Mouse (Mus musculus) heart, embryonic 12.5 days (tissue): ENCODE data around the gene Csmd2. TPM values are rescaled to one million over a fixed set of nuclear protein-coding genes. Genes with fewer than 3 reads are reported as not detected.

Experiments
- ATAC-seq: fragments of 200-750 bp; cut with Nextera tagmentation; 2 replicates; pipeline ENCODE4 v1.8.0; 2017; ENCODE audit warnings: moderate TSS enrichment, moderate library complexity; ENCODE audit not compliant: insufficient number of reproducible peaks, low FRiP score
- H3K27ac ChIP-seq: fragments of 300-500 bp; sonication (generic); 2 replicates; pipeline ENCODE4 v1.5.1; 2016; ENCODE audit warnings: mild to moderate bottlenecking, moderate library complexity; ENCODE audit not compliant: poor library complexity, severe bottlenecking
- H3K27me3 ChIP-seq: fragments of 300-500 bp; sonication (generic); replicated peaks from 2 replicates; pipeline ENCODE4 v1.6.1; 2016; ENCODE audit warnings: mild to moderate bottlenecking, moderate library complexity
- H3K36me3 ChIP-seq: fragments of 300-500 bp; sonication (generic); 2 replicates; pipeline ENCODE4 v1.6.1; 2016; ENCODE audit warnings: mild to moderate bottlenecking, moderate library complexity
- H3K4me1 ChIP-seq: fragments of 300-500 bp; sonication (generic); replicated peaks from 2 replicates; pipeline ENCODE4 v1.6.1; 2016; ENCODE audit warnings: mild to moderate bottlenecking
- H3K4me2 ChIP-seq: fragments of 300-500 bp; sonication (generic); 2 replicates; pipeline ENCODE4 v1.6.1; 2016; ENCODE audit warnings: mild to moderate bottlenecking, moderate library complexity
- H3K4me3 ChIP-seq: fragments of 300-500 bp; sonication (generic); 2 replicates; pipeline ENCODE4 v1.5.1; 2016; ENCODE audit warnings: mild to moderate bottlenecking
- H3K9ac ChIP-seq: fragments of 300-500 bp; sonication (generic); 2 replicates; pipeline ENCODE4 v1.6.1; 2016; ENCODE audit warnings: mild to moderate bottlenecking, moderate library complexity
- H3K9me3 ChIP-seq: fragments of 300-500 bp; sonication (generic); replicated peaks from 2 replicates; pipeline ENCODE4 v1.6.1; 2016; ENCODE audit warnings: mild to moderate bottlenecking, moderate library complexity
- WGBS: fragments of 180-500 bp; shearing (Covaris S2); methylation state at CpG from one replicate; pipeline ENCODE4 v1.1.7; 2016; 5-methylcytosine and 5-hydroxymethylcytosine counted together
- polyA plus RNA-seq: library from polyadenylated mRNA; unstranded; fragments of >200 nt; fragmentation: Nextera tagmentation; extraction: Ambion mirVana; gene quantifications from 2 replicates; pipeline ENCODE4 v1.2.1, GENCODE M21; 2016

Csmd2 gene
- polyA plus RNA-seq, 1 experiment from 2014 or later = 0.06 TPM

GRCm38 (mm10) chr4:128116331-128116730, 128.7 kb downstream of the Csmd2 start:
- Histone ChIP-seq H3K9me3 (no peaks in the 10 kb centered on the region; the same call in 1 of the 2 replicates), H3K4me3 (no peak overlapping the region), H3K4me1 (peaks cover 8% of the 10 kb centered on the region; the same call in 1 of the 2 replicates), H3K27me3 (peaks cover 5% of the 10 kb centered on the region; the same call in 1 of the 2 replicates), H3K36me3 (no peaks in the 10 kb centered on the region), H3K9ac (no peak overlapping the region), H3K27ac (no peak overlapping the region), H3K4me2 (no peak overlapping the region)
- ATAC-seq = no peak
- 24% methylated on average over 7 of the region's 7 CpGs for WGBS

DNA sequence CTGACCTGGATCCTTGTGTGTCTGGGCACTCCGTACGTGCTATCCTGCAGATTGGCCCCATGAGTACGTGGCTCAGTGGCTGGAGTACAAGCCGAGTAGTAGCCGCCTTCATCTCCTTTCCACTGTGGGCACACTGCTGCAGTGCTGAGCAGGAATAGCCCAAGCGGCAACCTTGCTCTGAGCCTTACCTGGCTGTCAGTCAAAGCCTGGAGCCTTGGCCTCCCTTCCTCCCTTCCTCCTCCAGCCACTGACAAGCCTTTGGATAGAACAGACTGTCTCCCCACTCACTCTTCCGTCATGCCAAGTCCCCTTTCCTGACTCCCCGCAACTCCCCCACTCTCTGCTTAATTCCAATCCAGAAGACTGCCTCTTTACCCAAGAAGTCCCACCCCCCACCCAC, 135.6 kb downstream of the Csmd2 start:
- Histone ChIP-seq H3K4me2 (no peak overlapping the region), H3K4me3 (no peak overlapping the region), H3K9me3 (peaks cover 10% of the 10 kb centered on the region; the same call in 1 of the 2 replicates), H3K4me1 (no peaks in the 10 kb centered on the region), H3K36me3 (no peaks in the 10 kb centered on the region), H3K9ac (no peak overlapping the region), H3K27me3 (peaks cover 3% of the 10 kb centered on the region; the same call in 1 of the 2 replicates), H3K27ac (no peak overlapping the region)
- 54% methylated on average over 8 of the region's 8 CpGs for WGBS
- no peak for ATAC-seq

- Histone ChIP-seq H3K9ac (no peak overlapping the region), H3K4me3 (no peak overlapping the region), H3K27ac (no peak overlapping the region), H3K27me3 (peaks cover 3% of the 10 kb centered on the region; the same call in 1 of the 2 replicates), H3K36me3 (no peaks in the 10 kb centered on the region), H3K9me3 (peaks cover 10% of the 10 kb centered on the region; the same call in 1 of the 2 replicates), H3K4me1 (no peaks in the 10 kb centered on the region), H3K4me2 (no peak overlapping the region)
- WGBS = 83% methylated on average over 4 of the region's 4 CpGs
- no peak for ATAC-seq
Observed at GRCm38 (mm10) chr4:128124738-128125137, 137.1 kb downstream of the Csmd2 start.

- H3K36me3 ChIP-seq = no peaks in the 10 kb centered on the region
- no peak overlapping the region for H3K9ac ChIP-seq
- no peak overlapping the region for H3K4me2 ChIP-seq
- H3K9me3 ChIP-seq = peaks cover 13% of the 10 kb centered on the region; the same call in 1 of the 2 replicates
- no peak for ATAC-seq
- H3K4me1 ChIP-seq = no peaks in the 10 kb centered on the region
- H3K4me3 ChIP-seq = no peak overlapping the region
- H3K27me3 ChIP-seq = peaks cover 3% of the 10 kb centered on the region; the same call in 1 of the 2 replicates
- 79% methylated on average over 6 of the region's 6 CpGs for WGBS
- H3K27ac ChIP-seq = no peak overlapping the region
Observed at GRCm38 (mm10) chr4:128128546-128128945, 140.9 kb downstream of the Csmd2 start.

- Histone ChIP-seq H3K36me3 (no peaks in the 10 kb centered on the region), H3K4me3 (no peak overlapping the region), H3K27ac (no peak overlapping the region), H3K27me3 (peaks cover 3% of the 10 kb centered on the region; the same call in 1 of the 2 replicates), H3K9ac (no peak overlapping the region), H3K9me3 (0 out of 2 replicates have a peak, but pooled peaks cover 5% of the 10 kb centered on the region), H3K4me2 (no peak overlapping the region), H3K4me1 (no peaks in the 10 kb centered on the region)
- ATAC-seq = no peak
- 76% methylated on average over 4 of the region's 4 CpGs for WGBS
Observed at GRCm38 (mm10) chr4:128130611-128131142, 143.0 kb downstream of the Csmd2 start.

- 84% methylated on average over 4 of the region's 4 CpGs for WGBS
Observed at GRCm38 (mm10) chr4:128131666-128132065, 144.0 kb downstream of the Csmd2 start.

GRCm38 (mm10) chr4:128132876-128133646, 145.4 kb downstream of the Csmd2 start:
- WGBS = 64% methylated on average over 11 of the region's 11 CpGs

More at GRCm38 (mm10) chr4:128131666-128132065, 144.0 kb downstream of the Csmd2 start:
- no peak overlapping the region for H3K4me2 ChIP-seq
- no peaks in the 10 kb centered on the region; the same call in 1 of the 2 replicates for H3K27me3 ChIP-seq
- ATAC-seq = no peak
- H3K4me3 ChIP-seq = no peak overlapping the region
- H3K9ac ChIP-seq = no peak overlapping the region
- no peaks in the 10 kb centered on the region for H3K36me3 ChIP-seq
- no peaks in the 10 kb centered on the region for H3K4me1 ChIP-seq
- H3K27ac ChIP-seq = no peak overlapping the region
- H3K9me3 ChIP-seq = peaks cover 11% of the 10 kb centered on the region

GRCm38 (mm10) chr4:128134348-128134994, 146.8 kb downstream of the Csmd2 start:
- Histone ChIP-seq H3K4me3 (no peak overlapping the region), H3K36me3 (no peaks in the 10 kb centered on the region), H3K4me2 (no peak overlapping the region), H3K27ac (no peak overlapping the region), H3K9me3 (peaks cover 11% of the 10 kb centered on the region), H3K9ac (no peak overlapping the region), H3K4me1 (no peaks in the 10 kb centered on the region), H3K27me3 (no peaks in the 10 kb centered on the region)
- 81% methylated on average over 11 of the region's 11 CpGs for WGBS
- ATAC-seq = no peak

More at GRCm38 (mm10) chr4:128132876-128133646, 145.4 kb downstream of the Csmd2 start:
- no peak for ATAC-seq
- Histone ChIP-seq H3K4me3 (no peak overlapping the region), H3K4me2 (no peak overlapping the region), H3K9ac (no peak overlapping the region), H3K27ac (no peak overlapping the region), H3K4me1 (no peaks in the 10 kb centered on the region), H3K9me3 (peaks cover 11% of the 10 kb centered on the region), H3K36me3 (no peaks in the 10 kb centered on the region), H3K27me3 (no peaks in the 10 kb centered on the region)

DNA sequence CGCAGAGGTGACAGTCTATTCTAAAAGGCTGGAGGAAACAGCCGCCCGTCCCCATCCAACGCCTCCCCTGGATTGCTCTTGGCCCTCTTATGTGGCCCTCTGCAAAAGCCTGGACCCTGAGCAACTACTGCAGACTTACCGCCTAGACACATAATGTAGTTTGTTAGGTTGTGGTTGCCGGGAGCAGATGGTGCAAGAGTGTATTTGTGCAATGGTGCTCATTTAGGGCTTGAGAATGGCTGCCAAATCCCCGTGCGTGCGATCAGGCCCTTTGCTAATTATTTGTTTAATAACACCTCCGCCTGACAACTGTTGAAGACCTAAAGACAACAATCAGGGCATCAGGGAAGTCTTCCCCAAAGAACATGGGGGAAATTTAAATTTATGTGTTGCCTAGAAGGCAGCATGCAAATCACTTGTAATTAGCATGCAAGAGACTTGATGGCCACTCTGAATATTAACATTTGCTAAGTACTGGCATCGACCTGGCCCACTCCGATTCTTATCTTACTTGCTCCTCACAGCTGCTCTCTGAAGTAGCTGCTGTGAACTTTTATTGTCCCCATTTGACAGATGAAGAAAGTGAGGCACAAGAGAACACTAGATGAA, 147.5 kb downstream of the Csmd2 start:
- no peaks in the 10 kb centered on the region for H3K36me3 ChIP-seq
- no peaks in the 10 kb centered on the region for H3K27me3 ChIP-seq
- H3K27ac ChIP-seq = no peak overlapping the region
- peaks cover 11% of the 10 kb centered on the region for H3K9me3 ChIP-seq
- no peaks in the 10 kb centered on the region for H3K4me1 ChIP-seq
- no peak overlapping the region for H3K4me2 ChIP-seq
- H3K4me3 ChIP-seq = no peak overlapping the region
- ATAC-seq = no peak
- no peak overlapping the region for H3K9ac ChIP-seq
- 76% methylated on average over 12 of the region's 12 CpGs for WGBS

DNA sequence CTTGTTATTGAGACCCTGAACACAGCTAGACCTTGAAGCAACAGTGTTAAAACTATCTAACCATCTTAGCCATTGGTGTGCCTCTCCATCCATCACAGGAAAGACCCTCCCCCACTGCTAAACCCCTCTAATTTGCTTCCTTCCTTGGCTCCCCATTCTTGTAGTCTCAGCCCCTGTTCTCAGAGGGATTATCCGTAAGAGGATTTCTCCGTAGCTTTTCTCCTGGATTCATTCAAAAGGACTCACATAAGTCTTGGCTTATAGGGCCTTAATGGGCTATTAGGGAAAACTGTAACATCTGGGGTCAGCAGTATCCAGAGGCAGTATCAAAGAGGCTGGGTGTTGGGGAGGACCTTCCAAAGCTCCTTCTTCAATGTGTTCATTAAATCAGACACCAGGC, 152.3 kb downstream of the Csmd2 start:
- H3K27ac ChIP-seq = no peak overlapping the region
- WGBS = 57% methylated on average over 2 of the region's 2 CpGs
- H3K9me3 ChIP-seq = peaks cover 6% of the 10 kb centered on the region
- no peak overlapping the region for H3K9ac ChIP-seq
- no peak for ATAC-seq
- H3K4me2 ChIP-seq = no peak overlapping the region
- H3K4me3 ChIP-seq = no peak overlapping the region
- no peaks in the 10 kb centered on the region for H3K4me1 ChIP-seq
- no peaks in the 10 kb centered on the region for H3K27me3 ChIP-seq
- H3K36me3 ChIP-seq = no peaks in the 10 kb centered on the region
